Mouse (Mus musculus): Measurements from ENCODE around the gene Ip6k2.

DNA sequence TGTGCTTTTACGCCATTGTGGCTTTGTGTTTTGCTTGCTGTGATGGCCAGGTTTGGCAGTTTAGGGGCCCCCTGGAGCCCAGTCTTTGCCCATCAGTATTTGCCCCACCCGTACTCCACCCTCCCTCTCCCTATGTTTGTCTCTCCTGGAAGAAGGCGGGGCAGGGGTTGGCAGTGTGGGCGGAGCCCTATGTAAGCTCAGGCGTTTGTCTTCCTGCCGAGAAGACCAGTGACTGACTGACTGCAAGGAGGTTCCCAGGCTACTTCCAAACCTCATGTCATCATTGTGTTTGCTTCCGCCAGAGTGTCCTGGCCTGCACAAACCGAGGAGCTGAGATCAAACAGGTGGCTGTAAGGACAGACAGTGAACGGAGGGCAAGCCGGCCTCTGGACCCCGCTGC lies 12.2 kb downstream of the Ip6k2 start:
- no peak for TF ChIP-seq TCF12 (IDR thresholded peaks at IDR 0.05; ENCODE audit: low read depth, low read length)
- TF ChIP-seq MYC (IDR thresholded peaks at IDR 0.05; ENCODE audit: low read depth, low read length), result no peak
- TF ChIP-seq CTCF (conservative IDR thresholded peaks at IDR 0.05 in 1 of 2, IDR thresholded peaks at IDR 0.05 in 1 of 2; ENCODE audit: low read depth in 2 of 2, low read length in 2 of 2), result no peak
- no peak for TF ChIP-seq POLR2A (IDR thresholded peaks at IDR 0.05; ENCODE audit: low read depth, low read length)
- no peak for TF ChIP-seq ETS1 (conservative IDR thresholded peaks at IDR 0.05; ENCODE audit: low read depth, low read length)
- no peak for TF ChIP-seq MAX (IDR thresholded peaks at IDR 0.05; ENCODE audit: low read length)
- no peak for TF ChIP-seq MAFK (IDR thresholded peaks at IDR 0.05; ENCODE audit: insufficient replicate concordance, low read length)
- no peak for TF ChIP-seq MXI1 (IDR thresholded peaks at IDR 0.05; ENCODE audit: low read depth, low read length)
- TF ChIP-seq POLR2AphosphoS2 (IDR thresholded peaks at IDR 0.05; ENCODE audit: low read depth, low read length), result no peak
- no peak for TF ChIP-seq ZKSCAN1 (IDR thresholded peaks at IDR 0.05; ENCODE audit: borderline replicate concordance, low read depth, low read length)
- no peak for TF ChIP-seq USF2 (conservative IDR thresholded peaks at IDR 0.05; ENCODE audit: low read depth, low read length)
